Mouse (Mus musculus): ENCODE data around the gene Rasgef1b. TPM values are rescaled to one million over a fixed set of nuclear protein-coding genes. Genes with fewer than 3 reads are reported as not detected.
A peak's percentile ranks its signal among the peaks of the same experiment; 100 is the strongest.

Gene Rasgef1b
- polyA plus RNA-seq, 1 experiment, result 1.00 TPM

- 40% methylated on average over 2 of the region's 2 CpGs for WGBS
- Histone ChIP-seq H3K4me1 (ENCODE audit: control insufficient read depth, insufficient read depth, low read length) (no peaks in the 10 kb centered on the region), H3K27ac (ENCODE audit: control insufficient read depth, insufficient read depth, low read depth, low read length, poor library complexity) (no peak overlapping the region), H3K4me3 (replicated peaks; ENCODE audit: control insufficient read depth, low read depth, low read length) (no peak overlapping the region)
- TF ChIP-seq POLR2A (IDR thresholded peaks at IDR 0.05; ENCODE audit: borderline replicate concordance, control insufficient read depth, low read depth, low read length), result no peak
- TF ChIP-seq CTCF (IDR thresholded peaks at IDR 0.05; ENCODE audit: control insufficient read depth, insufficient read depth, low read length), result no peak
Measured at GRCm38 (mm10) chr5:99203475-99203874, 525.4 kb downstream of the Rasgef1b start.

- Histone ChIP-seq H3K27ac (ENCODE audit: control insufficient read depth, insufficient read depth, low read depth, low read length, poor library complexity) (no peak overlapping the region), H3K4me3 (replicated peaks; ENCODE audit: control insufficient read depth, low read depth, low read length) (no peak overlapping the region), H3K4me1 (ENCODE audit: control insufficient read depth, insufficient read depth, low read length) (no peaks in the 10 kb centered on the region)
- no peak for TF ChIP-seq POLR2A (IDR thresholded peaks at IDR 0.05; ENCODE audit: borderline replicate concordance, control insufficient read depth, low read depth, low read length)
- peak; percentile 18; the same call in 1 of the 2 replicates for TF ChIP-seq CTCF (IDR thresholded peaks at IDR 0.05; ENCODE audit: control insufficient read depth, insufficient read depth, low read length)
- WGBS, result 48% methylated on average over 15 of the region's 15 CpGs
Measured at GRCm38 (mm10) chr5:99202074-99202837, 526.6 kb downstream of the Rasgef1b start.

- Histone ChIP-seq H3K4me3 (replicated peaks; ENCODE audit: control insufficient read depth, low read depth, low read length) (no peak overlapping the region), H3K27ac (ENCODE audit: control insufficient read depth, insufficient read depth, low read depth, low read length, poor library complexity) (no peak overlapping the region), H3K4me1 (ENCODE audit: control insufficient read depth, insufficient read depth, low read length) (no peaks in the 10 kb centered on the region)
- 88% methylated on average over 5 of the region's 5 CpGs for WGBS
- TF ChIP-seq CTCF (IDR thresholded peaks at IDR 0.05; ENCODE audit: control insufficient read depth, insufficient read depth, low read length), result no peak
- no peak for TF ChIP-seq POLR2A (IDR thresholded peaks at IDR 0.05; ENCODE audit: borderline replicate concordance, control insufficient read depth, low read depth, low read length)
Measured at GRCm38 (mm10) chr5:99195436-99195835, 533.4 kb downstream of the Rasgef1b start.

- H3K4me3 ChIP-seq (replicated peaks; ENCODE audit: control insufficient read depth, low read depth, low read length), result no peak overlapping the region
- WGBS, result 72% methylated on average over 26 of the region's 26 CpGs
- no peaks in the 10 kb centered on the region for H3K4me1 ChIP-seq (ENCODE audit: control insufficient read depth, insufficient read depth, low read length)
- TF ChIP-seq POLR2A (IDR thresholded peaks at IDR 0.05; ENCODE audit: borderline replicate concordance, control insufficient read depth, low read depth, low read length) (no peak), CTCF (IDR thresholded peaks at IDR 0.05; ENCODE audit: control insufficient read depth, insufficient read depth, low read length) (no peak)
- no peak overlapping the region for H3K27ac ChIP-seq (ENCODE audit: control insufficient read depth, insufficient read depth, low read depth, low read length, poor library complexity)
Measured at GRCm38 (mm10) chr5:99190941-99191800, 537.7 kb downstream of the Rasgef1b start.

- Histone ChIP-seq H3K27ac (ENCODE audit: control insufficient read depth, insufficient read depth, low read depth, low read length, poor library complexity) (no peak overlapping the region), H3K4me1 (ENCODE audit: control insufficient read depth, insufficient read depth, low read length) (no peaks in the 10 kb centered on the region), H3K4me3 (replicated peaks; ENCODE audit: control insufficient read depth, low read depth, low read length) (no peak overlapping the region)
- TF ChIP-seq CTCF (IDR thresholded peaks at IDR 0.05; ENCODE audit: control insufficient read depth, insufficient read depth, low read length), result no peak
- TF ChIP-seq POLR2A (IDR thresholded peaks at IDR 0.05; ENCODE audit: borderline replicate concordance, control insufficient read depth, low read depth, low read length), result no peak
- 85% methylated on average over 7 of the region's 7 CpGs for WGBS
Measured at GRCm38 (mm10) chr5:99183637-99184036, 545.2 kb downstream of the Rasgef1b start.

GRCm38 (mm10) chr5:99174608-99175385 lies 554.1 kb downstream of the Rasgef1b start:
- Histone ChIP-seq H3K4me3 (replicated peaks; ENCODE audit: control insufficient read depth, low read depth, low read length) (no peak overlapping the region), H3K4me1 (ENCODE audit: control insufficient read depth, insufficient read depth, low read length) (no peaks in the 10 kb centered on the region), H3K27ac (ENCODE audit: control insufficient read depth, insufficient read depth, low read depth, low read length, poor library complexity) (no peak overlapping the region)
- WGBS, result 74% methylated on average over 8 of the region's 8 CpGs
- TF ChIP-seq CTCF (IDR thresholded peaks at IDR 0.05; ENCODE audit: control insufficient read depth, insufficient read depth, low read length) (no peak), POLR2A (IDR thresholded peaks at IDR 0.05; ENCODE audit: borderline replicate concordance, control insufficient read depth, low read depth, low read length) (no peak)

- Histone ChIP-seq H3K27ac (ENCODE audit: control insufficient read depth, insufficient read depth, low read depth, low read length, poor library complexity) (no peak overlapping the region), H3K4me3 (replicated peaks; ENCODE audit: control insufficient read depth, low read depth, low read length) (no peak overlapping the region), H3K4me1 (ENCODE audit: control insufficient read depth, insufficient read depth, low read length) (no peaks in the 10 kb centered on the region)
- 71% methylated on average over 4 of the region's 4 CpGs for WGBS
- TF ChIP-seq CTCF (IDR thresholded peaks at IDR 0.05; ENCODE audit: control insufficient read depth, insufficient read depth, low read length) (no peak), POLR2A (IDR thresholded peaks at IDR 0.05; ENCODE audit: borderline replicate concordance, control insufficient read depth, low read depth, low read length) (no peak)
Measured at GRCm38 (mm10) chr5:99169836-99170235, 559.0 kb downstream of the Rasgef1b start.
